9 mouse cellular contexts compared by ENCODE assay signal in the genomic region with DNA sequence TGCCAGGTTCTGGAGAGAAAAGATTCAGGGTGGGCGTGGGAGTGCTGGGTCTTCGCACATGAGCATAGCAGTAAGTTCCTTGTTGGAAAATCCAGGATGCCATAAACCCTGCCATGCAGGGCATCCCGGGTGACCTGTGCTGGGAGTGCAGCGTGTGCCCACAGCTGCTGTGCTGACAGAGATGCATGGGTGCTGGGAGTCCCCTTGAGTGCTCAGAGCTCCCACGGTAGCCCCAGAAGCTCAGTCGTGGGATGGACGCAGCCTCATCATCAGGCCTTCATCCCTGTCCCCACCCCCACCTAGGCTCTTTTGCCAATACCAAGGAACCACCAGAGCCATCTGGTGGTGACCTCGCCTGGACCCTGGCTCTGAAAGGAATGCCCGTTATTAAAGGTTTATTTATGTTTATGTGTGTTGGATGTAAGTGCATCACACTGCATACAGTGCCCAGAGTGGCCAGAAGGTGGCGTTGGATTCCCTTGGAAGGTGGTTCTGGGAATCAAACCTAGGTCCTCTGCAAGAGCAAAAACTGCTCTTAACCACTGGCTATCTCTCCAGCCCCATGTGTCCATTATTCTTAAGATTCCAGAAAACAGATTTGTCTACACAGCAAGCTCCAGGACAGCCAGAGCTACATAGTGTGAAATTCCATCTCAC. TPM values are rescaled to one million over a fixed set of nuclear protein-coding genes. Genes with fewer than 3 reads are reported as not detected.
A peak's percentile ranks its signal among the peaks of the same experiment; 100 is the strongest.
DNase-seq lines count a peak whose midpoint lies in the region; ATAC-seq and TF ChIP-seq lines count a peak whose summit lies in the region.
"Had no signal": no experiment of that assay in that cellular context is flagged by ENCODE, and none has a peak within 500 bp of the region (broad histone marks: within the 10 kb centered on the region; RNA-seq: fewer than 3 reads in every experiment).

No protein-coding gene starts in this region.

- H3K4me1 ChIP-seq in heart, embryonic 12.5 days (replicated peaks): peaks cover 50% of the 10 kb centered on the region
- peaks cover 41% of the 10 kb centered on the region for H3K4me1 ChIP-seq in heart, embryonic 10.5 days
- H3K4me1 ChIP-seq in ES-E14 (ENCODE audit: control insufficient read depth in 2 of 2, insufficient read depth in 2 of 2, low read length in 2 of 2, poor library complexity in 1 of 2): peaks cover 0 to 16% of the 10 kb centered on the region in 2 experiments; a peak in 3 of 4 replicates

- DNase-seq in heart, embryonic 10.5 days (ENCODE audit: low spot score): no peak
- DNase-seq in ES-E14 (ENCODE audit: low read depth, low spot score): no peak
- peak; percentile 34 for DNase-seq in embryo, embryonic 10.5 days (ENCODE audit: low spot score)
- DNase-seq in lung, postnatal 10 days: peak; percentile 49
- no peak for DNase-seq in left cerebral cortex, postnatal 4 days
- DNase-seq in left cerebral cortex, adult 9 months (ENCODE audit: low spot score in 2 of 2): no peak
- DNase-seq in ovary, adult 18-20 months (ENCODE audit: low spot score): no peak

- no peak overlapping the region for H3K4me3 ChIP-seq in heart, embryonic 12.5 days
- no peak overlapping the region for H3K4me3 ChIP-seq in heart, embryonic 10.5 days
- no peak overlapping the region for H3K4me3 ChIP-seq in ES-E14 (ENCODE audit: insufficient read depth in 1 of 2, low read depth in 1 of 2, low read length in 2 of 2, poor library complexity in 1 of 2, severe bottlenecking in 1 of 2)
- H3K4me3 ChIP-seq: limb, embryonic 12.5 days had no signal

- H3K27me3 ChIP-seq in heart, embryonic 12.5 days (replicated peaks): no peaks in the 10 kb centered on the region
- 0 out of 2 replicates have a peak, but pooled peaks cover 9% of the 10 kb centered on the region for H3K27me3 ChIP-seq in heart, embryonic 10.5 days (ENCODE audit: insufficient read depth, poor library complexity, severe bottlenecking)

- 75% methylated on average over 10 of the region's 10 CpGs for WGBS in heart, embryonic 12.5 days
- 75% methylated on average over 10 of the region's 10 CpGs for WGBS in heart, embryonic 10.5 days

- no peak overlapping the region for H3K4me2 ChIP-seq in heart, embryonic 12.5 days
- H3K4me2 ChIP-seq: limb, embryonic 12.5 days had no signal

- intact Hi-C loops in left cerebral cortex, postnatal 4 days (cut with DNase I): no loop called here

- ATAC-seq in heart, embryonic 12.5 days (ENCODE audit: insufficient number of reproducible peaks, low FRiP score): no peak

- no peaks in the 10 kb centered on the region for H3K9me3 ChIP-seq in heart, embryonic 12.5 days (replicated peaks)
- no peaks in the 10 kb centered on the region for H3K9me3 ChIP-seq in heart, embryonic 10.5 days
- H3K9me3 ChIP-seq in ES-E14 (ENCODE audit: control insufficient read depth, insufficient read depth, low read depth, low read length): no peaks in the 10 kb centered on the region
- H3K9me3 ChIP-seq: limb, embryonic 12.5 days had no signal

- peaks cover 66% of the 10 kb centered on the region for H3K36me3 ChIP-seq in heart, embryonic 12.5 days
- H3K36me3 ChIP-seq in heart, embryonic 10.5 days: peaks cover 63% of the 10 kb centered on the region
- H3K36me3 ChIP-seq in ES-E14 (ENCODE audit: control insufficient read depth, insufficient read depth, low read length, poor library complexity, severe bottlenecking): peaks cover 35% of the 10 kb centered on the region

- in situ Hi-C loops in ES-E14 (cut with MboI; ENCODE audit: low sequenced_read_pairs in 2 of 2, unreplicated experiment in 2 of 2): no loop called here

- no peak overlapping the region for H3K9ac ChIP-seq in heart, embryonic 12.5 days
- no peak overlapping the region for H3K9ac ChIP-seq in ES-E14 (ENCODE audit: insufficient read depth, low read depth, low read length, poor library complexity, severe bottlenecking)
- H3K9ac ChIP-seq: limb, embryonic 12.5 days had no signal

- H3K27ac ChIP-seq in heart, embryonic 12.5 days (ENCODE audit: poor library complexity, severe bottlenecking): peak overlapping the region; percentile 80
- H3K27ac ChIP-seq in heart, embryonic 10.5 days: no peak overlapping the region
- H3K27ac ChIP-seq in ES-E14 (ENCODE audit: insufficient read depth, low read depth, low read length, poor library complexity, severe bottlenecking): no peak overlapping the region
- H3K27ac ChIP-seq: limb, embryonic 12.5 days had no signal

TF ChIP-seq in ES-E14, 5 proteins besides CTCF, POLR2A, EP300 and RAD21:
- 0 out of 2 replicates have a peak, but pooled peaks have one; percentile 29 for TF ChIP-seq HCFC1 (IDR thresholded peaks at IDR 0.05; ENCODE audit: borderline replicate concordance, insufficient read depth, low read length)
- no peak for TF ChIP-seq ZNF384 (IDR thresholded peaks at IDR 0.05; ENCODE audit: low read depth, low read length)
TF ChIP-seq in ES-E14: peak in this region for 1.

RNA-seq across cellular contexts. Expression of a gene that starts 0.7 kb away (rescaled TPM):
- polyA plus RNA-seq in heart, embryonic 12.5 days (2016; fragmentation: Nextera tagmentation; extraction: Ambion mirVana): 6.2 and 7.1 TPM in 2 replicates
- 5.2 and 5.4 TPM in 2 replicates for polyA plus RNA-seq in heart, embryonic 10.5 days (2016; fragmentation: Nextera tagmentation; extraction: Ambion mirVana)
- total RNA-seq in ES-E14 (2012; rRNA removed): 1.7 and 2.3 TPM in 2 replicates
- total RNA-seq in left cerebral cortex, postnatal 4 days (2021): 1 to 10 TPM in 1 of 2 experiments, under 1 TPM in 1; 0.64 to 1.0 TPM

RNA-seq across cellular contexts. Expression of a gene that starts 6.5 kb away (rescaled TPM):
- polyA plus RNA-seq in heart, embryonic 12.5 days (2016; fragmentation: Nextera tagmentation; extraction: Ambion mirVana): 55.3 and 56.2 TPM in 2 replicates
- polyA plus RNA-seq in heart, embryonic 10.5 days (2016; fragmentation: Nextera tagmentation; extraction: Ambion mirVana): 48.9 and 54.6 TPM in 2 replicates
- 30.0 and 39.3 TPM in 2 replicates for total RNA-seq in ES-E14 (2012; rRNA removed)
- 10 to 100 TPM; 19.9 to 22.7 TPM for total RNA-seq in left cerebral cortex, postnatal 4 days (2021)

RNA-seq across cellular contexts. Expression of a gene that starts 10.0 kb away (rescaled TPM):
- not detected in 2 replicates for polyA plus RNA-seq in heart, embryonic 12.5 days (2016; fragmentation: Nextera tagmentation; extraction: Ambion mirVana)
- not detected in 2 replicates for polyA plus RNA-seq in heart, embryonic 10.5 days (2016; fragmentation: Nextera tagmentation; extraction: Ambion mirVana)
- total RNA-seq in ES-E14 (2012; rRNA removed): not detected in 2 replicates
- not detected for total RNA-seq in left cerebral cortex, postnatal 4 days (2021)
- polyA plus RNA-seq: limb, embryonic 12.5 days had no signal

RNA-seq across cellular contexts. Expression of a gene that starts 33.1 kb away (rescaled TPM):
- polyA plus RNA-seq in heart, embryonic 12.5 days (2016; fragmentation: Nextera tagmentation; extraction: Ambion mirVana): 48.1 and 52.9 TPM in 2 replicates
- polyA plus RNA-seq in heart, embryonic 10.5 days (2016; fragmentation: Nextera tagmentation; extraction: Ambion mirVana): 51.7 and 51.8 TPM in 2 replicates
- 96.0 and 116 TPM in 2 replicates for total RNA-seq in ES-E14 (2012; rRNA removed)
- 10 to 100 TPM; 23.6 to 24.7 TPM for total RNA-seq in left cerebral cortex, postnatal 4 days (2021)

RNA-seq across cellular contexts. Expression of a gene that starts 33.2 kb away (rescaled TPM):
- polyA plus RNA-seq in heart, embryonic 12.5 days (2016; fragmentation: Nextera tagmentation; extraction: Ambion mirVana): 35.3 and 37.2 TPM in 2 replicates
- 50.6 and 74.8 TPM in 2 replicates for polyA plus RNA-seq in heart, embryonic 10.5 days (2016; fragmentation: Nextera tagmentation; extraction: Ambion mirVana)
- total RNA-seq in ES-E14 (2012; rRNA removed): 170 and 182 TPM in 2 replicates
- 10 to 100 TPM; 15.1 to 18.4 TPM for total RNA-seq in left cerebral cortex, postnatal 4 days (2021)

Comparison
In these comparisons a context has a peak if more than half of its experiments do, and no peak if none do; other contexts are left out.
1. DNase-seq: peak in embryo, embryonic 10.5 days (single experiment) and lung, postnatal 10 days (single experiment); none in heart, embryonic 10.5 days (single experiment), ES-E14 (single experiment), left cerebral cortex, postnatal 4 days (single experiment), left cerebral cortex, adult 9 months (0 of 2) and ovary, adult 18-20 months (single experiment).